In the genomic region with DNA sequence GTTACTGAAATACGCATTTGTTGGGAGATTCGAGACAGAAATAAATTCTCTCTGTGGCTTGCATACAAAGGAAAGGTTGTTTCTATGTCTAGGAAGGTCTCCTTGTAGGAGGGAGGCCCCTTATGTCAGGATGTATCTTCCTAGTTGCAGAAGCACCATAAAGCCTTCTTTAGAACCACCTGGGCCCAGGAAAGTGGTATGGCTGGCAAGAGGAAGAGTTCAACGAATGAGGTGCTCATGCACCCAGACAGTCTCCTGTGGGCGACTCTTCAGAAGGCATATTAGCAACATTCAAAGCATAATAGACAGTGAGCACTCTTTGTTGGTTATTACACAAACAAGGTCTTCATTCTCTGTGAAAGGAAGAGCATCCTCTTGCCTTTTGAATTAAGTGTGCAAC, we compare ENCODE assay signal across 8 mouse cellular contexts. TPM values are rescaled to one million over a fixed set of nuclear protein-coding genes. Genes with fewer than 3 reads are reported as not detected.
DNase-seq lines count a peak whose midpoint lies in the region; ATAC-seq and TF ChIP-seq lines count a peak whose summit lies in the region.
"Had no signal": no experiment of that assay in that cellular context is flagged by ENCODE, and none has a peak within 500 bp of the region (broad histone marks: within the 10 kb centered on the region; RNA-seq: fewer than 3 reads in every experiment).

No protein-coding gene starts in this region.

- no peak for DNase-seq in kidney, adult 8-10 months
- no peak for DNase-seq in forebrain, postnatal 0 days
- DNase-seq in adrenal gland, postnatal 36 days: no peak

- TF ChIP-seq CTCF in forebrain, postnatal 0 days (IDR thresholded peaks at IDR 0.05; ENCODE audit: low read depth): no peak

- H3K36me3 ChIP-seq in kidney, embryonic 15.5 days: no peaks in the 10 kb centered on the region
- no peaks in the 10 kb centered on the region for H3K36me3 ChIP-seq in embryonic facial prominence, embryonic 13.5 days
- no peaks in the 10 kb centered on the region for H3K36me3 ChIP-seq in forebrain, postnatal 0 days (ENCODE audit: insufficient read depth)
- H3K36me3 ChIP-seq in midbrain, embryonic 16.5 days (ENCODE audit: control insufficient read depth, insufficient read depth, low read length): no peaks in the 10 kb centered on the region

- peaks cover 53% of the 10 kb centered on the region for H3K27me3 ChIP-seq in kidney, embryonic 15.5 days
- H3K27me3 ChIP-seq in embryonic facial prominence, embryonic 13.5 days: peaks cover 53% of the 10 kb centered on the region
- H3K27me3 ChIP-seq in forebrain, postnatal 0 days (ENCODE audit: insufficient read depth, low read length): 0 out of 2 replicates have a peak, but pooled peaks cover 3% of the 10 kb centered on the region
- no peaks in the 10 kb centered on the region for H3K27me3 ChIP-seq in midbrain, embryonic 16.5 days (ENCODE audit: control insufficient read depth, insufficient read depth, low read depth, low read length)

- no peak overlapping the region for H3K9ac ChIP-seq in kidney, embryonic 15.5 days
- no peak overlapping the region for H3K9ac ChIP-seq in embryonic facial prominence, embryonic 13.5 days
- peak overlapping the region; percentile 61 for H3K9ac ChIP-seq in forebrain, postnatal 0 days
- H3K9ac ChIP-seq in midbrain, embryonic 16.5 days (ENCODE audit: low read depth, low read length): peak overlapping the region; percentile 66; the same call in 1 of the 2 replicates
- H3K9ac ChIP-seq: liver, embryonic 14.5 days had no signal

- peak overlapping the region; percentile 73 for H3K4me2 ChIP-seq in kidney, embryonic 15.5 days
- peak overlapping the region; percentile 63 for H3K4me2 ChIP-seq in embryonic facial prominence, embryonic 13.5 days
- H3K4me2 ChIP-seq in forebrain, postnatal 0 days (ENCODE audit: low read depth): peak overlapping the region; percentile 71
- H3K4me2 ChIP-seq in midbrain, embryonic 16.5 days (ENCODE audit: low read length): peak overlapping the region; percentile 63

- H3K27ac ChIP-seq in kidney, embryonic 15.5 days: no peak overlapping the region
- no peak overlapping the region for H3K27ac ChIP-seq in embryonic facial prominence, embryonic 13.5 days
- H3K27ac ChIP-seq in forebrain, postnatal 0 days (ENCODE audit: low read depth, low read length): peak overlapping the region; percentile 86
- peak overlapping the region; percentile 88 for H3K27ac ChIP-seq in midbrain, embryonic 16.5 days (ENCODE audit: low read length)
- H3K27ac ChIP-seq: liver, embryonic 14.5 days had no signal

- 47% methylated on average over 4 of the region's 4 CpGs for WGBS in kidney, embryonic 15.5 days
- 27% methylated on average over 4 of the region's 4 CpGs for WGBS in embryonic facial prominence, embryonic 13.5 days
- WGBS in forebrain, postnatal 0 days: 28% methylated on average over 4 of the region's 4 CpGs
- 23% methylated on average over 4 of the region's 4 CpGs for WGBS in midbrain, embryonic 16.5 days

- no peak for ATAC-seq in kidney, embryonic 15.5 days (replicated peaks; ENCODE audit: low FRiP score)
- no peak for ATAC-seq in embryonic facial prominence, embryonic 13.5 days (ENCODE audit: insufficient number of reproducible peaks, insufficient read depth, low FRiP score, low TSS enrichment, low read depth)
- peak; percentile 7; the same call in 1 of the 2 replicates for ATAC-seq in forebrain, postnatal 0 days
- peak; percentile 23; the same call in 1 of the 2 replicates for ATAC-seq in midbrain, embryonic 16.5 days
- no peak for ATAC-seq in inflammation-experienced regulatory T-cells, adult 6 months

- 0 out of 2 replicates have a peak overlapping the region, but pooled peaks have one; percentile 40 for H3K4me3 ChIP-seq in kidney, embryonic 15.5 days (replicated peaks)
- H3K4me3 ChIP-seq in embryonic facial prominence, embryonic 13.5 days: peak overlapping the region; percentile 36; the same call in 1 of the 2 replicates
- H3K4me3 ChIP-seq in forebrain, postnatal 0 days (ENCODE audit: low read depth, low read length): peak overlapping the region; percentile 40
- H3K4me3 ChIP-seq in midbrain, embryonic 16.5 days (ENCODE audit: low read depth, low read length): peak overlapping the region; percentile 35

- no peaks in the 10 kb centered on the region for H3K9me3 ChIP-seq in kidney, embryonic 15.5 days (replicated peaks)
- no peaks in the 10 kb centered on the region for H3K9me3 ChIP-seq in embryonic facial prominence, embryonic 13.5 days
- H3K9me3 ChIP-seq in forebrain, postnatal 0 days (ENCODE audit: low read length): no peaks in the 10 kb centered on the region
- no peaks in the 10 kb centered on the region for H3K9me3 ChIP-seq in midbrain, embryonic 16.5 days (replicated peaks; ENCODE audit: control insufficient read depth, low read length, poor library complexity, severe bottlenecking)

- H3K4me1 ChIP-seq in kidney, embryonic 15.5 days: peaks cover 13% of the 10 kb centered on the region
- H3K4me1 ChIP-seq in embryonic facial prominence, embryonic 13.5 days: peaks cover 12% of the 10 kb centered on the region
- peaks cover 10% of the 10 kb centered on the region; the same call in 1 of the 2 replicates for H3K4me1 ChIP-seq in forebrain, postnatal 0 days (ENCODE audit: insufficient read depth)
- peaks cover 12% of the 10 kb centered on the region for H3K4me1 ChIP-seq in midbrain, embryonic 16.5 days (ENCODE audit: control insufficient read depth, insufficient read depth, low read length)

RNA-seq across cellular contexts. Expression of a gene that starts 1.0 kb away (rescaled TPM):
- 0.10 TPM in 1 of 2 replicates, not detected in the other for polyA plus RNA-seq in kidney, embryonic 15.5 days (2015; fragmentation: Nextera tagmentation; extraction: Ambion mirVana)
- polyA plus RNA-seq in embryonic facial prominence, embryonic 13.5 days (2015; fragmentation: Nextera tagmentation; extraction: Ambion mirVana): 0.06 and 0.17 TPM in 2 replicates
- 3.4 and 3.5 TPM in 2 replicates for total RNA-seq in forebrain, postnatal 0 days (2014; rRNA removed)
- polyA plus RNA-seq in forebrain, postnatal 0 days (2015; fragmentation: Nextera tagmentation; extraction: Ambion mirVana): 1.9 and 2.7 TPM in 2 replicates
- 2.8 and 3.3 TPM in 2 replicates for polyA plus RNA-seq in midbrain, embryonic 16.5 days (2015; fragmentation: Nextera tagmentation; extraction: Ambion mirVana)
- total RNA-seq in adrenal gland, postnatal 36 days (2021): under 1 TPM; 0.13 to 0.36 TPM
- polyA plus RNA-seq in inflammation-experienced regulatory T-cells, adult 6 months (2017; shearing (Covaris generic)): not detected

Comparison
In these comparisons a context has a peak if more than half of its experiments do, and no peak if none do; other contexts are left out.
1. ATAC-seq: peak in forebrain, postnatal 0 days (single experiment) and midbrain, embryonic 16.5 days (single experiment); none in kidney, embryonic 15.5 days (single experiment), embryonic facial prominence, embryonic 13.5 days (single experiment) and inflammation-experienced regulatory T-cells, adult 6 months (single experiment).
2. H3K27ac ChIP-seq: peak in forebrain, postnatal 0 days (single experiment) and midbrain, embryonic 16.5 days (single experiment); none in kidney, embryonic 15.5 days (single experiment) and embryonic facial prominence, embryonic 13.5 days (single experiment).
3. H3K9ac ChIP-seq: peak in forebrain, postnatal 0 days (single experiment) and midbrain, embryonic 16.5 days (single experiment); none in kidney, embryonic 15.5 days (single experiment) and embryonic facial prominence, embryonic 13.5 days (single experiment).
4. Peak in every context shown above with its lines, with median percentiles within 50 percentile points of each other: H3K4me2 ChIP-seq and H3K4me3 ChIP-seq.